Mouse (Mus musculus) midbrain, embryonic 13.5 days (tissue): ENCODE results near the gene Ccdc137. TPM values are rescaled to one million over a fixed set of nuclear protein-coding genes. Genes with fewer than 3 reads are reported as not detected.
A peak's percentile ranks its signal among the peaks of the same experiment; 100 is the strongest.

Experiments
- ATAC-seq: fragments of 200-750 bp; cut with Nextera tagmentation; 2 replicates; pipeline ENCODE4 v1.8.0; 2017; ENCODE audit warnings: mild to moderate bottlenecking, moderate TSS enrichment, moderate library complexity
- H3K27ac ChIP-seq: fragments of 300-500 bp; sonication (generic); 2 replicates; pipeline ENCODE4 v1.5.1; 2015; ENCODE audit warnings: inconsistent platforms, mild to moderate bottlenecking, moderate library complexity
- H3K27me3 ChIP-seq: fragments of 300-500 bp; sonication (generic); 2 replicates; pipeline ENCODE4 v1.6.1; 2015; ENCODE audit warnings: mild to moderate bottlenecking, inconsistent platforms
- H3K36me3 ChIP-seq: fragments of 300-500 bp; sonication (generic); 2 replicates; pipeline ENCODE4 v1.6.1; 2015; ENCODE audit warnings: mild to moderate bottlenecking, inconsistent platforms
- H3K4me1 ChIP-seq: fragments of 300-500 bp; sonication (generic); replicated peaks from 2 replicates; pipeline ENCODE4 v1.6.1; 2015; ENCODE audit warnings: inconsistent platforms
- H3K4me2 ChIP-seq: fragments of 300-500 bp; sonication (generic); replicated peaks from 2 replicates; pipeline ENCODE4 v1.6.1; 2015; ENCODE audit warnings: moderate library complexity, mild to moderate bottlenecking, inconsistent platforms
- H3K4me3 ChIP-seq: fragments of 300-500 bp; sonication (generic); replicated peaks from 2 replicates; pipeline ENCODE4 v1.5.1; 2015; ENCODE audit warnings: mild to moderate bottlenecking, inconsistent platforms
- H3K9ac ChIP-seq: fragments of 300-500 bp; sonication (generic); replicated peaks from 2 replicates; pipeline ENCODE4 v1.6.1; 2015; ENCODE audit warnings: mild to moderate bottlenecking, inconsistent platforms
- H3K9me3 ChIP-seq: fragments of 300-500 bp; sonication (generic); 2 replicates; pipeline ENCODE4 v1.6.1; 2016; ENCODE audit warnings: mild to moderate bottlenecking, inconsistent platforms
- WGBS: fragments of 180-500 bp; shearing (Covaris S2); methylation state at CpG from one replicate; pipeline ENCODE4 v1.1.7; 2015; 5-methylcytosine and 5-hydroxymethylcytosine counted together
- polyA plus RNA-seq: library from polyadenylated mRNA; unstranded; fragments of >200 nt; fragmentation: Nextera tagmentation; extraction: Ambion mirVana; gene quantifications from 2 replicates; pipeline ENCODE4 v1.2.1, GENCODE M21; 2015

Gene Ccdc137
- polyA plus RNA-seq, 1 experiment from 2014 or later, result 28.7 TPM

DNA sequence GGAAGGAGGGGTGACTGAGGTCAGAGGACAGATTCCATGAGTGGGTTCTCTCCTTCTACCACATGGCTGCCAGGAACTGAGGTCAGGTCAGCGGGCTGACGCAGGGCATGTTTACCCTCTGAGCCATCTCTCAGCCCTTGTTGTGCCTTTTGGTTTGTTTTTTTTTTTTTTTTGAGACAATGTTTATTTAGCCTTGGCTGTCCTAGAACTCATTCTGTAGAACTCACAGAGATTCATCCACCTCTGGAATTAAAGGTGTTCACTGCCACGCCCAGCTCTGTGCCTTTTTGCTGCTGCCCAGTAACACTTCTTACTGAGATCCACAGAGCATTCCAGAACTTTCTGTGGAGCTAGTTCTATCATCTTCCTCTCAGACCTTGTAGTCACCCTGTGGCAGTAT lies 47.7 kb downstream of the Ccdc137 start:
- Histone ChIP-seq H3K4me1 (peaks cover 7% of the 10 kb centered on the region; the same call in 1 of the 2 replicates), H3K4me3 (no peak overlapping the region), H3K4me2 (no peak overlapping the region), H3K36me3 (no peaks in the 10 kb centered on the region), H3K27ac (no peak overlapping the region), H3K9ac (no peak overlapping the region), H3K9me3 (no peaks in the 10 kb centered on the region), H3K27me3 (no peaks in the 10 kb centered on the region)
- ATAC-seq, result no peak
- 91% methylated on average over 3 of the region's 3 CpGs for WGBS

GRCm38 (mm10) chr11:120506899-120507298 lies 49.0 kb downstream of the Ccdc137 start:
- Histone ChIP-seq H3K9ac (no peak overlapping the region), H3K36me3 (no peaks in the 10 kb centered on the region), H3K4me3 (no peak overlapping the region), H3K27ac (no peak overlapping the region), H3K9me3 (no peaks in the 10 kb centered on the region), H3K4me1 (peaks cover 12% of the 10 kb centered on the region; the same call in 1 of the 2 replicates), H3K4me2 (no peak overlapping the region), H3K27me3 (no peaks in the 10 kb centered on the region)
- no peak for ATAC-seq
- 62% methylated on average over 4 of the region's 4 CpGs for WGBS

DNA sequence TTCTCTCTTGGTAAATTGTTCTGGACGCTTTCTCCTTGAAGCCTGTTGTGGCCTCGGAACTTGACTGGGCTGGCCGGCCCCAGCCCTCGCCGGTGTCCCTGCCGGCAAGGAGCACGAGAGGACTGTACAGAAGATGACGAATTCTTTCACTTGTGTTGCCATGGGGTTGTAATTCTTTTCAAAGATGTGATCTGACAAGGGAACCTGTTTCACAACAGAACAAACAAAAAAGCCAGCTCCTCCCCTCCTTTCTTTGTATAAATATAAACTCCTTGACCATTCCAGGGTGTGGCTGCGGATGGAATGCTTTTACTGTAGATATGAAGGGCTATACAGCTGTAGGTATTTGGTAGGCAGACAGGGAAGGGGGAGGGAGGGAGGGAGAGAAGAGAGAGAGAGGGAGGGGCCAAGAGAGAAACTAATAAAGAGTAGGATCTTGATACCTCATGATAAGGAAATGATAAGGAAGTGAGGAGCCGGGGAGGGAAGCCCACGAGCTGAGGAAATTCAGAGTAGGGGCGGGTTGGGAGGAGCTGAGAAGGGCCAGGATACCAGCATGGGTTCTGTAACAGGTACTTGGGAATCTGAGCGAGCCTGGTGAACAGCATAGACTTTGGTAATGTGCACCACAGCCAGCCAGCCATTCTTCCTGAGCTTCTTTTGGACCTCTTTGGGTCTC lies 49.8 kb downstream of the Ccdc137 start:
- H3K36me3 ChIP-seq, result no peaks in the 10 kb centered on the region
- H3K9ac ChIP-seq, result no peak overlapping the region
- no peak overlapping the region for H3K4me2 ChIP-seq
- ATAC-seq, result no peak
- no peak overlapping the region for H3K4me3 ChIP-seq
- 82% methylated on average over 13 of the region's 13 CpGs for WGBS
- H3K9me3 ChIP-seq, result no peaks in the 10 kb centered on the region
- no peaks in the 10 kb centered on the region for H3K27me3 ChIP-seq
- H3K27ac ChIP-seq, result no peak overlapping the region
- H3K4me1 ChIP-seq, result peaks cover 12% of the 10 kb centered on the region; the same call in 1 of the 2 replicates

DNA sequence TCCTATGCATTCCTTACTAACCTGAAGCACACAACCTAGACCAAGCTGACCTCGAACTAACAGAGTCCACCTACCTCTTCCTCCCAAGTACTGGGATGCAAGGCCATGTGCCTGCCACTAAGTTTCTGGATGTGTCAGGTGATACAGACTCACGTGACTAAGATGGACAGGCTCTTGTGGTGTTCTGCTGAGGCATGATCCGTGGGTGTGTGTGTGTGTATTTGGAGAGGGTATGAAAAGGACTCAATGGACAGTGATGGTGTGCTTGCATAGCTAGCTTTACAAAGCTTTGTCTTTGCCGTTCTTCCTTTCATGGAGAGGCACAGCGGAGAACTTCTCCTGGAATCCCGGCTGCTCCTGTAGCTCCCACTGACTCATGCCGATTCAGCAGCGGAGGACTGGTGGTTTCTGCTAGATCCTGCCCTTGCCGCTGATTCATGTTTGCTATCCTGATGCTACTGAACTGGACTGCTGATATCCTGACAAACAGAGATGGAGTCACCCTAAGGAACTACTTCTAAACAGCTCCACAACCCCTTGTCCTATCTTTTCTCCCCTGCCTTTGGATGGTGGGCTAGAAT lies 50.5 kb downstream of the Ccdc137 start:
- Histone ChIP-seq H3K4me1 (peaks cover 12% of the 10 kb centered on the region; the same call in 1 of the 2 replicates), H3K9ac (no peak overlapping the region), H3K9me3 (no peaks in the 10 kb centered on the region), H3K36me3 (no peaks in the 10 kb centered on the region), H3K27me3 (no peaks in the 10 kb centered on the region), H3K4me2 (no peak overlapping the region), H3K27ac (no peak overlapping the region), H3K4me3 (no peak overlapping the region)
- WGBS, result 90% methylated on average over 9 of the region's 9 CpGs
- no peak for ATAC-seq

GRCm38 (mm10) chr11:120509940-120510339 lies 52.0 kb downstream of the Ccdc137 start:
- Histone ChIP-seq H3K4me2 (no peak overlapping the region; the same call in 1 of the 2 replicates), H3K27me3 (no peaks in the 10 kb centered on the region), H3K36me3 (no peaks in the 10 kb centered on the region), H3K4me3 (no peak overlapping the region), H3K9ac (no peak overlapping the region), H3K9me3 (no peaks in the 10 kb centered on the region), H3K4me1 (peaks cover 12% of the 10 kb centered on the region; the same call in 1 of the 2 replicates), H3K27ac (no peak overlapping the region)
- WGBS, result 41% methylated on average over 4 of the region's 4 CpGs
- ATAC-seq, result no peak

GRCm38 (mm10) chr11:120510375-120511030 lies 52.6 kb downstream of the Ccdc137 start:
- Histone ChIP-seq H3K4me1 (peaks cover 12% of the 10 kb centered on the region; the same call in 1 of the 2 replicates), H3K27ac (peak overlapping the region; percentile 40; the same call in 1 of the 2 replicates), H3K36me3 (no peaks in the 10 kb centered on the region), H3K9ac (no peak overlapping the region), H3K27me3 (no peaks in the 10 kb centered on the region), H3K4me3 (no peak overlapping the region; the same call in 1 of the 2 replicates), H3K4me2 (peak overlapping the region; percentile 38), H3K9me3 (no peaks in the 10 kb centered on the region)
- WGBS, result 5% methylated on average over 16 of the region's 16 CpGs
- ATAC-seq, result no peak

DNA sequence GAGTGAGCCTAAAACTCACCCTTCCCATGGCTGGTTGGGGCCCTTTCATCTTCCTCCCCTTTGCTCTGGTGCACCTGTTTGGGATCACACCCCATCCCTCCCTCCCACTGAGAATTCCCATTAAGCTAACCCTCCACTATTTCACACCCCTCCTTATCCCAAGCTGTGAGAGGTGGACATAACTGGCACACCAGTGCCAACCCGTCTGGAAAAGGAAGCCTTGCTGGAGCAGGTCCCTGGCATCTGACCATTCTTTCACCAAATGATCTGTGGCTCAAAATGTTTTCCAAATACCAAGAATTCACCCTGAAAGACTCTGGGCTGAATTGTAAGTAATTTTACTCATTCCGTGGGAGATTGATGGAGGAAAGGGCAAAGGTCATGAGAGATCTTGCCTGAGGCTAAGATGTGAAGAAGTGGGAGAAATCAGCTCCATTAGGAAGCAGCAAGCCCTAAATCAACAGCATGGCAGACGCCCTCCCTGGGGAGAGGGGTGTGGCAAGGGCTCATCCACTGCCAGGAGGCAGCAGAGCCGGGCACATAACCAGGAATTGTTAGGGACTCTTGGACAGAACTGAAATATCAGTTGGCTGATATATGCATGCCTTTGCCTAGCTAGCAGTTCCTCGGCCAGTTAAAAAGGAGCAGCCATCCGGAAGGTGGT lies 55.0 kb downstream of the Ccdc137 start:
- Histone ChIP-seq H3K4me3 (no peak overlapping the region), H3K27ac (no peak overlapping the region), H3K9me3 (no peaks in the 10 kb centered on the region), H3K9ac (no peak overlapping the region), H3K27me3 (no peaks in the 10 kb centered on the region), H3K4me1 (peaks cover 12% of the 10 kb centered on the region; the same call in 1 of the 2 replicates), H3K4me2 (no peak overlapping the region), H3K36me3 (no peaks in the 10 kb centered on the region)
- 54% methylated on average over 6 of the region's 6 CpGs for whole genome bisulfite sequencing
- ATAC-seq, result no peak

Other genes starting within 250 kb of the Ccdc137 start
- 17.4 and 19.5 TPM in 2 replicates for gene Bahcc1, start 225.2 kb upstream of the Ccdc137 start, polyA plus RNA-seq
- gene Actg1, start 109.6 kb upstream of the Ccdc137 start, polyA plus RNA-seq, result 3,928 and 4,113 TPM in 2 replicates
- gene Fscn2, start 96.6 kb upstream of the Ccdc137 start, polyA plus RNA-seq, result 1.9 and 2.2 TPM in 2 replicates
- 80.9 and 81.1 TPM in 2 replicates for gene Faap100, start 79.4 kb upstream of the Ccdc137 start, polyA plus RNA-seq
- gene Nploc4, start 20.4 kb upstream of the Ccdc137 start, polyA plus RNA-seq, result 35.0 and 38.1 TPM in 2 replicates
- gene Tspan10, start 15.5 kb upstream of the Ccdc137 start, polyA plus RNA-seq, result not detected in 2 replicates
- gene Pde6g, start 4.6 kb upstream of the Ccdc137 start, polyA plus RNA-seq, result 0.19 and 0.30 TPM in 2 replicates
- gene Oxld1, start within 50 bp of the Ccdc137 start, polyA plus RNA-seq, result 10.6 and 12.5 TPM in 2 replicates
- gene Arl16, start 9.5 kb downstream of the Ccdc137 start, polyA plus RNA-seq, result 64.7 and 67.8 TPM in 2 replicates
- gene Mrpl12, start 26.5 kb downstream of the Ccdc137 start, polyA plus RNA-seq, result 111 and 113 TPM in 2 replicates
- gene Slc25a10, start 33.7 kb downstream of the Ccdc137 start, polyA plus RNA-seq, result 28.2 and 29.2 TPM in 2 replicates
- 0.20 and 0.32 TPM in 2 replicates for gene Gcgr, start 72.6 kb downstream of the Ccdc137 start, polyA plus RNA-seq
- gene Mcrip1, start 91.6 kb downstream of the Ccdc137 start, polyA plus RNA-seq, result 240 and 242 TPM in 2 replicates
- not detected in 2 replicates for gene Ppp1r27, start 93.0 kb downstream of the Ccdc137 start, polyA plus RNA-seq
- 279 and 297 TPM in 2 replicates for gene P4hb, start 115.1 kb downstream of the Ccdc137 start, polyA plus RNA-seq
- 452 and 461 TPM in 2 replicates for gene Arhgdia, start 123.5 kb downstream of the Ccdc137 start, polyA plus RNA-seq
- gene Alyref, start 140.2 kb downstream of the Ccdc137 start, polyA plus RNA-seq, result 303 and 358 TPM in 2 replicates
- gene Anapc11, start 140.3 kb downstream of the Ccdc137 start, polyA plus RNA-seq, result 180 and 183 TPM in 2 replicates
- 0.54 and 0.95 TPM in 2 replicates for gene Npb, start 150.4 kb downstream of the Ccdc137 start, polyA plus RNA-seq
- 167 TPM in 2 replicates for gene Pcyt2, start 159.8 kb downstream of the Ccdc137 start, polyA plus RNA-seq
- 42.7 and 51.3 TPM in 2 replicates for gene Sirt7, start 167.1 kb downstream of the Ccdc137 start, polyA plus RNA-seq
- gene Mafg, start 175.5 kb downstream of the Ccdc137 start, polyA plus RNA-seq, result 24.4 and 31.2 TPM in 2 replicates
- 23.2 and 25.0 TPM in 2 replicates for gene Pycr1, start 185.7 kb downstream of the Ccdc137 start, polyA plus RNA-seq
- gene Myadml2, start 190.0 kb downstream of the Ccdc137 start, polyA plus RNA-seq, result 0.78 and 0.84 TPM in 2 replicates
- 0.46 and 0.65 TPM in 2 replicates for gene Notum, start 203.1 kb downstream of the Ccdc137 start, polyA plus RNA-seq
- gene Aspscr1, start 214.9 kb downstream of the Ccdc137 start, polyA plus RNA-seq, result 149 and 154 TPM in 2 replicates